Mouse (Mus musculus) intestine, postnatal 0 days (tissue): ENCODE measurements at regions not wholly inside any gene's neighbourhood (a gene's known extent, or its start where the extent isn't known, plus 50 kb on each side); places are given as distances from the start of the nearest gene placed in this dataset.

Source experiments
- ATAC-seq: fragments of 200-750 bp; cut with Nextera tagmentation; 2 replicates; pipeline ENCODE4 v1.8.0; 2017; ENCODE audit warnings: mild to moderate bottlenecking, moderate TSS enrichment, moderate library complexity
- H3K27ac ChIP-seq: fragments of 300-500 bp; sonication (generic); 2 replicates; pipeline ENCODE4 v1.5.1; 2014; ENCODE audit warnings: mild to moderate bottlenecking, low read depth, low read length, moderate library complexity
- H3K27me3 ChIP-seq: fragments of 300-500 bp; sonication (generic); replicated peaks from 2 replicates; pipeline ENCODE4 v1.6.1; 2014; ENCODE audit warnings: low read length, mixed read lengths; ENCODE audit not compliant: control insufficient read depth, insufficient read depth
- H3K36me3 ChIP-seq: fragments of 300-500 bp; sonication (generic); 2 replicates; pipeline ENCODE4 v1.6.1; 2014; ENCODE audit warnings: mild to moderate bottlenecking, moderate library complexity; ENCODE audit not compliant: control insufficient read depth, insufficient read depth
- H3K4me1 ChIP-seq: fragments of 300-500 bp; sonication (generic); replicated peaks from 2 replicates; pipeline ENCODE4 v1.6.1; 2014; ENCODE audit warnings: antibody characterized with exemption, low read length, mixed read lengths; ENCODE audit not compliant: control insufficient read depth, insufficient read depth
- H3K4me2 ChIP-seq: fragments of 300-500 bp; sonication (generic); replicated peaks from 2 replicates; pipeline ENCODE4 v1.6.1; 2014; ENCODE audit warnings: low read depth, mild to moderate bottlenecking, moderate library complexity
- H3K4me3 ChIP-seq: fragments of 300-500 bp; sonication (generic); 2 replicates; pipeline ENCODE4 v1.5.1; 2014; ENCODE audit warnings: low read depth, low read length
- H3K9ac ChIP-seq: fragments of 300-500 bp; sonication (generic); 2 replicates; pipeline ENCODE4 v1.6.1; 2014; ENCODE audit warnings: mild to moderate bottlenecking, low read depth, low read length
- H3K9me3 ChIP-seq: fragments of 300-500 bp; sonication (generic); 2 replicates; pipeline ENCODE4 v1.6.1; 2016; ENCODE audit warnings: mixed run types; ENCODE audit not compliant: control insufficient read depth
- CTCF ChIP-seq: sonication (generic); IDR thresholded peaks from 2 replicates; pipeline ENCODE4 v1.5.1; 2016; ENCODE audit warnings: low read depth, mild to moderate bottlenecking, control low read depth, antibody characterized with exemption, moderate library complexity
- WGBS: fragments of 180-500 bp; shearing (Covaris S2); extraction: QIAGEN DNeasy Blood & Tissue Kit; methylation state at CpG from one replicate; pipeline ENCODE4 v1.1.7; 2014; 5-methylcytosine and 5-hydroxymethylcytosine counted together

DNA sequence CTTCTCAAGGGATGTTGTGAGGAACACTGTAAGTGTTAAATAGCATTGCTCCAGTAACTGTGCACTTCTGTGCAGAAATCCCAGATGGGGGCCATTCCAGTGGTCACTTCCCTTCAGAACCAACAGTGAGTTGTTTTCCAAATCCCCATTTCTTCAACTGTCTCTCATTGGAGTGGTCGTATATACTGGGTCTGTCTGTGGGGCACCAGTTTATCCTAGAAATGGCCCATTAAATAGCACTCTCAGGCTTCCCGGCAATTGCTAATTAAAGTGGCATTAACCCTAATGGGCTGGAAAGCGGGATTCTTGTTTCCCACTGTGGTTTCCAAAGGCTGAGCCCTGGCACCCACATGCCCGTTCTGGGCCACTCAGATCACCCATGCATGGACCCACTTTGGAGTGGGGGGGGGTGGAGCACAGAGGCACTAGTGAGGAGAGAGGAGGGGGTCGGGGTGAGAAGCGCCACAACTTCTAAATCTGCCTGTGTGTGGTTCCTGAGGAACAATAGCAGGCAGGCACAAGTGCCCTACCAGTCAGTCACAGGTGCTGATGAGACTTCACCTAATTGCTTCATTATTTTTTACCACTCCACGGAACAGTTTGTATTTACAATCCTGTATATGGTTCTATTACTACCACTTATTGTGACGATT is 78.1 kb downstream of the Fam204a start:
- TF ChIP-seq CTCF = no peak
- no peak for ATAC-seq
- H3K36me3 ChIP-seq = no peaks in the 10 kb centered on the region
- no peaks in the 10 kb centered on the region for H3K4me1 ChIP-seq
- H3K4me2 ChIP-seq = no peak overlapping the region
- H3K9ac ChIP-seq = no peak overlapping the region
- H3K9me3 ChIP-seq = no peaks in the 10 kb centered on the region
- no peak overlapping the region for H3K27ac ChIP-seq
- peaks cover 26% of the 10 kb centered on the region for H3K27me3 ChIP-seq
- WGBS = 59% methylated on average over 8 of the region's 8 CpGs
- no peak overlapping the region for H3K4me3 ChIP-seq

DNA sequence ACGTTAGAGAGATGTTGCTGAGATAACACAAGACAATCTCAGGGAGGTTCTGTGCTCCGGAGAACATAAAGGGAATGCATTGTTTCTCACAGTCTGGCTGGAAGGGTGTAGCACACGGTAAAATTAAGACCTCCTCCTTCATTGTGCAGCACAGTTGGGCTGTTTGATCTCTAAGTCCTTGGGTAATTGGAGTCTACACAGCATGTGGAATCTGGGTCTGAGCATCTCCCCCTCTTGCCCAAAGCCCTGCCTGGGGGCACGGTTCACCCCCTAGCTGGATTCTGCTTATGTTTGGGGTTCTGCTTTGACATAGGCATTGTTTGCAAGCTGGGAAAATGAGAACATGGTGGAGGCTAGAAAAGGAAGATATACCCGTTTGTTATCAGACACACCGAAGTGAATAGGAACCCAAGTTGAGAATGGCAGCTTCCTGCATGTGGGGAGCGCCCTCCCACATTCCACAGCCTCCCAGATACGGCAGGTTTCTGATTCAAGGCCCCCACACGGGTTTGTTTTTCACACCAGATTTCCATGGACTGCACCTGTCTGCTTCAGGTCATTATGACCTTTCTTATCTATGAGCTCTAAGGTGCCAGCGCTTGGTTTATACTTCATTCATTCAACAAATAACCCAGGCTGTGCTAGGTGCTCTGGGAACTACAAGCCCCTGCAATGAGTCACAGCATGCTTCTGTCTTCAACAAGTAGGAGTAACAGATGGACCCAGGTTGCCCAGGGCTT is 79.9 kb downstream of the Fam204a start:
- Histone ChIP-seq H3K4me3 (no peak overlapping the region), H3K4me1 (no peaks in the 10 kb centered on the region), H3K9ac (no peak overlapping the region), H3K9me3 (no peaks in the 10 kb centered on the region), H3K36me3 (no peaks in the 10 kb centered on the region), H3K27me3 (peaks cover 26% of the 10 kb centered on the region), H3K27ac (no peak overlapping the region), H3K4me2 (no peak overlapping the region)
- 0 out of 2 replicates have a peak, but pooled peaks have one; percentile 22 for ATAC-seq
- no peak for TF ChIP-seq CTCF
- WGBS = 27% methylated on average over 10 of the region's 10 CpGs

DNA sequence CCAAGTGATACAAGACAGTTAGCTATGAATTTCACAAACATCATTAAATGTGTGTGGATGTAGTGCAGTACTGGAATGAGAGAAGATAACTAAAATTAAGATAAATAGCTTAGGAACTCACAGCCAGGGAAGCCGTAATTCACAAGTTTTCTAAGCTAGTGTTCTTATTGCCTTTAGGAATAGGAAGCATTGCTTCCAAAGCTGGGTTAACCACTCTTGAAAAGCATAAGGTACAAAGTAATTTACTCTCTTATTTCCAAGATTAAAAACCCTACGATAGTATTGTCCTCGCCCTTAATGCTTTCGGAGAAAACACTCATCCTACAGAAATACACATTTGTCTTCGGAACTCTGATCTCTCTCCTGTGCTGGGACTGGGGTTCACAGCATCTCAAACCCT is 81.3 kb downstream of the Fam204a start:
- 88% methylated on average over 5 of the region's 5 CpGs for WGBS
- no peak overlapping the region for H3K4me3 ChIP-seq
- TF ChIP-seq CTCF = no peak
- no peak for ATAC-seq
- H3K36me3 ChIP-seq = no peaks in the 10 kb centered on the region
- H3K27ac ChIP-seq = no peak overlapping the region
- no peak overlapping the region for H3K9ac ChIP-seq
- H3K9me3 ChIP-seq = no peaks in the 10 kb centered on the region
- no peaks in the 10 kb centered on the region for H3K4me1 ChIP-seq
- peaks cover 26% of the 10 kb centered on the region for H3K27me3 ChIP-seq
- no peak overlapping the region for H3K4me2 ChIP-seq

DNA sequence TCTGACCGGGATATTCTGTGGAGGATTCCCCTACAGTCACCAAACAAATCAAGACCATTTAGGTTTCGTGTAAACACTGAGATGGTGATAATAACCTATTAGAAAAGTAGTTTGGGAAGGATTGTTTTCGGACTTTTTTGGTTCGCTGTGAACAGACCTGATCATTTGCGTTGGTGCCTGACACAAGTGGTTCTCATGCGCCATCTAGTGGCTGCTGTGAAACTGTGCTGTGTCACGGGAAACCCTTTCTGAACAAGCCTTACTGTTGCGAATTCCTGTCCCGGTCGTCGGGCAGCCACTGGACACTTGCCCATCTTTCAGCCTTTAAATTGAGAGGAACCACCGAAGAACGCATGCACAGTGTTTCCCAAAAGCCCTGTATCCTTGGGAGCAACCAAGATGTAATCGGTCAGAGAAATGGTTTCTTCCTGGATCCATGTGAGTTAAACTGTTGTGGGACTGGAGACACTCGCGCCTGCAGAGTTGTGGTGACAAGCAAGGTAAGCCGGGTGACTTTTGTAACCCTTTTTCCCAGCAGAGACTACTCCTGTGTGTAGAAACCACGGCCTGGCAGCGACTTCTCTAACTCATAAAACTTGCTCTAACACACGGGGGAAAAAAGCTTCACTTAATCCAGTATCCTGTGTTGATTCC is 82.0 kb downstream of the Fam204a start:
- Histone ChIP-seq H3K9me3 (no peaks in the 10 kb centered on the region), H3K9ac (no peak overlapping the region), H3K27ac (no peak overlapping the region), H3K27me3 (peaks cover 26% of the 10 kb centered on the region), H3K4me1 (no peaks in the 10 kb centered on the region), H3K4me3 (no peak overlapping the region), H3K4me2 (peak overlapping the region; percentile 35), H3K36me3 (no peaks in the 10 kb centered on the region)
- 7% methylated on average over 20 of the region's 20 CpGs for WGBS
- peak; percentile 54; the same call in 1 of the 2 replicates for ATAC-seq
- TF ChIP-seq CTCF = peak; percentile 96

DNA sequence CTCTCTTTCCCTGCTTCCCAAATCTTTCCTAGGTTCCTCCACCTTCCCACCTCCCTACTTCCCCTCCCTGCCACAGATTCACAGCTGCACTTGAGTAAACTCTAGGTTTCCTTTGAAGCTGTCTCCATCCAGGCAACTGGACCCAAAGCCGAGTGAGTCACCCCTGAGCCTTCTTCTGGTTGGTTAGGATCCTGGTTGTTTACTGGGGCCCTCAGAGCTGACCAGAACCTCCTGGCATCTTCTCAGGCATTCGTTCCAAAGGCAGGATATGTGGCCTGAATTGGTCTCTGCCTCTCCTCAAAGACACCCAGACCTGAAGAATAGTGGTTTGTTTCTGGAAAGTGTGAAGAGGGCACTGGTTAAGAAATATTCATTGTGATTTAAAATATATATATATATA is 87.6 kb downstream of the Fam204a start:
- WGBS = 46% methylated on average over 2 of the region's 2 CpGs
- no peak for ATAC-seq
- no peak overlapping the region for H3K4me2 ChIP-seq
- no peak overlapping the region for H3K9ac ChIP-seq
- H3K36me3 ChIP-seq = no peaks in the 10 kb centered on the region
- no peak overlapping the region for H3K4me3 ChIP-seq
- TF ChIP-seq CTCF = no peak
- no peaks in the 10 kb centered on the region for H3K9me3 ChIP-seq
- no peaks in the 10 kb centered on the region for H3K27me3 ChIP-seq
- no peaks in the 10 kb centered on the region for H3K4me1 ChIP-seq
- H3K27ac ChIP-seq = no peak overlapping the region

DNA sequence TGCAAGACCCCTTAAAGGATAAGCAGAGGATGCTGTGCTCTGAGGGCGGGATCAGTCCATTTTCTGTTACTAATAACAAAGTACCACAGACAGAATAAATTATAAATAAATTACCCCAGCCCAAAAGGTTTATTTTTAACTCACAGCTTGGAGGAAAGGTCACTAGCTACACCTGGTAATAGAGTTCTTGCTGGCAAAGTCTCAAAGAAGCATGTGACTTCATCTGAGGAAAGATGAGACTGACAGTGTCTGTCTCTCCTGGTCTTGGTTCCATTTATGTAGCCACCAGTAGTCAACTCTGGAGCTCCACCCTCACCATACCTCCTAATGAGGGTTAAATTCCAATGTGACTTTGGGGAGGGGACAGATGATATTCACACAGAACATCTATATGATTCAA is 90.0 kb downstream of the Fam204a start:
- Histone ChIP-seq H3K4me3 (no peak overlapping the region), H3K27ac (no peak overlapping the region), H3K27me3 (no peaks in the 10 kb centered on the region), H3K9me3 (no peaks in the 10 kb centered on the region), H3K9ac (no peak overlapping the region), H3K4me2 (no peak overlapping the region), H3K4me1 (no peaks in the 10 kb centered on the region), H3K36me3 (no peaks in the 10 kb centered on the region)
- 69% methylated on average over 1 of the region's 1 CpGs for WGBS
- ATAC-seq = no peak
- TF ChIP-seq CTCF = no peak
